Mouse (Mus musculus): ENCODE results near the gene Evc.

DNA sequence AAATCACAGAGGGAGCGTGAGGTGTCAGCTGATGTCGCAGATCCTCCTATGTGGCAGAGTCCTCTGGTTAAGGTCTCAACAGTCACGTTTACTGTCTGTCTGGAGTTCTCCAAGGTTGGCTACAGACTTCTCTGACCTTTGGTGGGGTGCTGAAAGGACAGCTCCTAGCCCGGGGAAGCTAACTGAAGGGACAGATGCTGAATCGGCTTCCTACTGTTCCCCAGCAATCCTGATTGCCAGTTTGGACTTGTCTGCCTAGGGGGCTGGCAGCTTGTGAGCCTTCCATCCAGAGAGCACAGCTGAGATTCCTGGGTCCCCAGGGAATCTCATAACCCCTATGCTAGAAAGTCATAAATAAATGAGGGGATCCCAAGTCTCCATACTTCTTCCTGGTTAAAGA is 96.1 kb downstream of the Evc start:
- no peak for TF ChIP-seq CTCF (IDR thresholded peaks at IDR 0.05; ENCODE audit: low read depth, low read length)
- TF ChIP-seq POLR2A (IDR thresholded peaks at IDR 0.05; ENCODE audit: extremely low read depth, insufficient read depth, low read length): no peak

Measured in liver, adult 2 months (tissue).